Mouse (Mus musculus): ENCODE data around the gene Gm10961.

GRCm38 (mm10) chr3:107629411-107629810, 1.7 kb upstream of the Gm10961 start:
- no peak for TF ChIP-seq CTCF (IDR thresholded peaks at IDR 0.05; ENCODE audit: insufficient read depth, low read length)
- TF ChIP-seq POLR2A (IDR thresholded peaks at IDR 0.05; ENCODE audit: borderline replicate concordance, extremely low read depth, low read depth, low read length) = no peak

Measured in lung, adult 2 months (tissue).